Mouse (Mus musculus) lung, postnatal 0 days (tissue): ENCODE measurements around the gene Gm15140. TPM values are rescaled to one million over a fixed set of nuclear protein-coding genes. Genes with fewer than 3 reads are reported as not detected.
"Not testable (repeated sequence)": the region's sequence is repeated elsewhere in the genome, so short reads cannot be mapped to it uniquely, and the experiment has no call there.

Experiments
- ATAC-seq: fragments of 200-750 bp; cut with Nextera tagmentation; 2 replicates; pipeline ENCODE4 v1.8.0; 2017; ENCODE audit warnings: moderate library complexity
- DNase-seq: peaks from one replicate; pipeline ENCODE4 v3.0.0-alpha.2; 2016; ENCODE audit warnings: low spot score
- H3K27ac ChIP-seq: fragments of 300-500 bp; sonication (generic); 2 replicates; pipeline ENCODE4 v1.5.1; 2014; ENCODE audit warnings: antibody characterized with exemption, mild to moderate bottlenecking, low read length, mixed read lengths
- H3K27me3 ChIP-seq: fragments of 300-500 bp; sonication (generic); replicated peaks from 2 replicates; pipeline ENCODE4 v1.6.1; 2014; ENCODE audit warnings: low read length, mixed read lengths; ENCODE audit not compliant: insufficient read depth
- H3K36me3 ChIP-seq: fragments of 300-500 bp; sonication (generic); 2 replicates; pipeline ENCODE4 v1.6.1; 2014; ENCODE audit warnings: low read length, mixed read lengths; ENCODE audit not compliant: insufficient read depth
- H3K4me1 ChIP-seq: fragments of 300-500 bp; sonication (generic); 2 replicates; pipeline ENCODE4 v1.6.1; 2014; ENCODE audit warnings: antibody characterized with exemption, low read depth, low read length, mixed read lengths; ENCODE audit not compliant: insufficient read depth
- H3K4me2 ChIP-seq: fragments of 300-500 bp; sonication (generic); replicated peaks from 2 replicates; pipeline ENCODE4 v1.6.1; 2014; ENCODE audit warnings: low read depth, mild to moderate bottlenecking, low read length, moderate library complexity, mixed read lengths
- H3K4me3 ChIP-seq: fragments of 300-500 bp; sonication (generic); 2 replicates; pipeline ENCODE4 v1.5.1; 2014; ENCODE audit warnings: low read depth, low read length
- H3K9ac ChIP-seq: fragments of 300-500 bp; sonication (generic); replicated peaks from 2 replicates; pipeline ENCODE4 v1.6.1; 2014; ENCODE audit warnings: low read depth, mild to moderate bottlenecking
- H3K9me3 ChIP-seq: fragments of 300-500 bp; sonication (generic); 2 replicates; pipeline ENCODE4 v1.6.1; 2016; ENCODE audit warnings: low read length, mixed read lengths
- WGBS: fragments of 180-500 bp; shearing (Covaris S2); extraction: QIAGEN DNeasy Blood & Tissue Kit; methylation state at CpG from one replicate; pipeline ENCODE4 v1.1.7; 2014; 5-methylcytosine and 5-hydroxymethylcytosine counted together
- polyA plus RNA-seq: library from polyadenylated mRNA; unstranded; fragments of >200 nt; fragmentation: Nextera tagmentation; extraction: Ambion mirVana; gene quantifications from 2 replicates; pipeline ENCODE4 v1.2.1, GENCODE M21; 2015

Gm15140 gene
- polyA plus RNA-seq: not detected in 2 replicates

- not testable (repeated sequence) for DNase-seq, H3K36me3 ChIP-seq, H3K27ac ChIP-seq, H3K4me2 ChIP-seq, H3K9me3 ChIP-seq, H3K4me3 ChIP-seq, H3K9ac ChIP-seq, H3K27me3 ChIP-seq, ATAC-seq, H3K4me1 ChIP-seq
- 58% methylated on average over 1 of the region's 1 CpGs for WGBS
These were observed at the start of gene Gm15140 for GRCm38 (mm10) chrX:154120585-154120984. TSS of gene Gm15140 (minus strand) at chrX:154120685.

Other genes with a start within 250 kb of the Gm15140 start
- gene Samt1, start 108.0 kb downstream of the Gm15140 start, polyA plus RNA-seq: not detected in 2 replicates
- not detected in 2 replicates for gene 4921511M17Rik, start 86.9 kb downstream of the Gm15140 start, polyA plus RNA-seq
- not detected in 2 replicates for gene Gm10057, start 65.6 kb downstream of the Gm15140 start, polyA plus RNA-seq
- gene 4930524N10Rik, start 222.7 kb upstream of the Gm15140 start, polyA plus RNA-seq: not detected in 2 replicates